Mouse (Mus musculus): ENCODE results near the gene Rapgef1.

Rapgef1 gene

GRCm38 (mm10) chr2:29672746-29673536, 53.4 kb downstream of the Rapgef1 start:
- DNase-seq (ENCODE audit: low read depth), result no peak

DNA sequence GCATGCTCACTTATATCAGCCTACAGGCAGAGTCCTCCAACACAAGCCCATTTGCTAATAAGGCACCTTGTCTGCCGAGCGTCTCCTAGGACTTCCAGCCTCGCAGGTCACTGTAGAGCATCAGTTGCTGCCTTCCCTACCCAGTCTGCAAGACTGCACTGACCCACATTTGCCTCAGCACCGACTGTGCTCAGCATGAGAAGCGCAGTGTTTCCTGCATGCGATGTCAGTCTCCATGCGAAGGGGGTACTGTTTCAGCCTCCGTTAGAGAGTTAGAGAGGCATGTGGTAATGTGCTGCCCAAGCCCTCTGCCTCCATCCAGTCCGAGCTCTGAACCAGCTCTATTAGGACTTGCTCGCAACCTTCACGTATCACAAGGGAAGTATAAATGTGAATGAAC, 54.6 kb downstream of the Rapgef1 start:
- DNase-seq (ENCODE audit: low read depth), result no peak

- no peak for DNase-seq (ENCODE audit: low read depth)
Measured at GRCm38 (mm10) chr2:29674545-29674944, 55.0 kb downstream of the Rapgef1 start.

DNA sequence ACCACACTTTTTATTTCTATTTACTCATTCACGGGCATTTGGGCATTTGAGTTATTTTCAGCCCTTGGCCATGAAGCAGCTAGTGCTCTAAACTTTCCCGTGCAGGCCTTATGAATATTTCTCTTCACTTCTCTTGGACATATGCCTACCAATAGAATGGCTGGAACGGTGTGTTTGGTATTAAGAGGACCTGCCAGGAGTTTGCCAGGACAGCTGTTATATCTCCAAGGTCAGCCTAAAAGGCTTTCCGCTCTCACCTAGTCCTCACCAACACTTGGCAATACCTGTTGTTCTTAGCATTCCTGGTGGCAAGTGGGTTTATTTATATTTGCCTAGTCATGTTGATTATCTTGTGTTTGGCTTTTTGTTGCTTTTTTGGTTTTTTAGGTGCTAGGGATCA, 56.3 kb downstream of the Rapgef1 start:
- DNase-seq (ENCODE audit: low read depth), result no peak

- DNase-seq (ENCODE audit: low read depth), result no peak
Measured at GRCm38 (mm10) chr2:29676513-29676912, 57.0 kb downstream of the Rapgef1 start.

GRCm38 (mm10) chr2:29677842-29678241, 58.3 kb downstream of the Rapgef1 start:
- DNase-seq (ENCODE audit: low read depth), result peak; percentile 32

DNA sequence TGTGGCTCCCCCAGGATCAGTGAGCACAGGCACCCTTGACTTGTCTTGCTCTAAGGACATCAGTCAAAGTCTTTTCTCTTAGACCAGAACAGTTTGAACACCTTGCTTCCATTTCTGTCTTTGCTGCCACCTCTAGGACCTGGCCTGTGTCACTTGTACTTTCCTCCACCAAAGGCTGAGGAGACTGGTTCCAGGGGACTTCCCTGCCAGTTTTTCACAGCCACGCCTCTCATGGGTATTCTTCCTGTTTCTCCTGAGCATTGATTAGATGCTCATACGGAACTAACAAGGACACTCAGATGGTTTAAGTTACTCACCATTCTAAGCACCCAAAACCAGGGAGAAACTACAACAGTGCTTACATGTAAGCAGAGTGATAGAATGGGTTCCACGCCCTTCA, 59.0 kb downstream of the Rapgef1 start:
- DNase-seq (ENCODE audit: low read depth), result no peak

GRCm38 (mm10) chr2:29679710-29680584, 60.4 kb downstream of the Rapgef1 start:
- no peak for DNase-seq (ENCODE audit: low read depth)

GRCm38 (mm10) chr2:29683261-29683999, 63.9 kb downstream of the Rapgef1 start:
- DNase-seq (ENCODE audit: low read depth), result no peak

DNA sequence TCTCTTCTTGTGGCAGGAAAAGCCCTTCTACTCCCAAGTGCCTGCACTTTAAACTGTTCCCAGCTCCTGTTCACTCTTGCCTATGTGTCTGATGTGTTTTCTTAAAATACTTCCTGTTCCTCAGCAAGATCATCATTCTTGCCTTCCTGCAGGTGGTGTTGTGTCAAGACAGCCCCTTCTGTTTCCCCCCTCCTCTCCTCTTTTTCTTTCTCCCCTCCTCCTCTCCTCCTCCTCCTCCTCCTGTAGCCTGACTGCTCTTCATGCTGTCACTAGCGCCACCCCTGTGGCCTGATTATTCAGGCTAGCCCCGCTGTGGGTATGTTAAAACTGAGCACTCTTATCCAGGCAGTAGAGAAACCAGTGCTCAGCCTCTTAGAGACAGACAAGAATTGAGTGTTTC, 65.0 kb downstream of the Rapgef1 start:
- DNase-seq (ENCODE audit: low read depth), result no peak

DNA sequence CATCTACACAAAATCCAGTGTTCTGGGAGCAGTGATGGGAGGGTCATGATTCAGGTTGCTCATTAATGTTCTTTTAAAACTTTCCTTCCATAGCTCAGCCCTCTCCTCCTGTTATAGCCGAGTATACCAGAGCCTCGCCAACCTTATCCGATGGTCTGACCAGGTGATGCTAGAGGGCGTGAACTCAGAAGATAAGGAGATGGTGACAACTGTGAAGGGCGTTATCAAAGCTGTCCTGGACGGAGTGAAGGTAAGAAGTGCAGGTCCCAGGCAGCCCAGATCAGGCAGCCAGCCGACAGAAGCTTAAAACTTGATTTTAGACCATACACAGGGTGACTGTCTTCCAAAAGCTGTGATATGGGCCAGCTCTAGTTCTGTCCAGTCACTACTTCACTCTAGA, 69.5 kb downstream of the Rapgef1 start:
- no peak for DNase-seq (ENCODE audit: low read depth)

DNA sequence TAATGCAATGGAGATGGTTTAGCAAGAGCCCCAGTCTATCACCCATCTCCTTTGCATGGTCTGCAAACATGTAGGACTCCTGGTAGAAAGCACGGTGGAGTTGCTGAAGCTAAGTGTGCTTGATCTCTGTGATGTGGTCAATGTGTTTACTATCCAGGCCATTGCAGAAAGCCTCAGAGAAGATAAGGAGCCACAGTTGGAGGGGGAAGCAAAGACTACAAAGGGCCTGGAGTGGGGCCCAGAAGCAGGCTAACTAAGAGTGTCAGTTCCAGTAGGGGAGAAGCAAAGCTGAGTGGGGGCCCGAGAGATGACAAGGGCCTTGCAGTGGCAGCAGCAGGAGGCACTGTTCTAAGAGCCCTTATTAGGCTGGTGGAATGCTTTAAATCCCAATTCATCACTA, 70.0 kb downstream of the Rapgef1 start:
- DNase-seq (ENCODE audit: low read depth), result no peak

- no peak for DNase-seq (ENCODE audit: low read depth)
Measured at GRCm38 (mm10) chr2:29691068-29691467, 71.5 kb downstream of the Rapgef1 start.

DNA sequence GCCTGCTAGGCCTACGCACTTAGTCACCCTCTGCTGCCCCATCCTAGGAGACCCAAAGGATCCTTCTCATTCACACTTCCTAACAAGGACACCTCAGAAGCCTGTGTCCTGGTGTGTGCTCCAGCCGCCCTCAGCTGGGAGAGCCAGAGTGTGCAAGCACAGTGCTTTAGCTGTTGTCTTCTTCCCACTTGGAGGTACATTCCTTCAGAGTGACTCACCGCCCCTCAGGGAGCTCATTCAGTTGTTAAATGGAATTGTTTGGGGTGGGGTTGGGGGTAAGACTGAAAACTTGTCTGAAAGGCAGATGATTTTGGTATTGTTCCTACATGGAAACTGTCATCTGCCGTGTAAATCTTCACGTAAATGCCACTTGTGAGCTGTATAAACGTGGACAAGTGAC, 72.0 kb downstream of the Rapgef1 start:
- DNase-seq (ENCODE audit: low read depth), result peak; percentile 92

DNA sequence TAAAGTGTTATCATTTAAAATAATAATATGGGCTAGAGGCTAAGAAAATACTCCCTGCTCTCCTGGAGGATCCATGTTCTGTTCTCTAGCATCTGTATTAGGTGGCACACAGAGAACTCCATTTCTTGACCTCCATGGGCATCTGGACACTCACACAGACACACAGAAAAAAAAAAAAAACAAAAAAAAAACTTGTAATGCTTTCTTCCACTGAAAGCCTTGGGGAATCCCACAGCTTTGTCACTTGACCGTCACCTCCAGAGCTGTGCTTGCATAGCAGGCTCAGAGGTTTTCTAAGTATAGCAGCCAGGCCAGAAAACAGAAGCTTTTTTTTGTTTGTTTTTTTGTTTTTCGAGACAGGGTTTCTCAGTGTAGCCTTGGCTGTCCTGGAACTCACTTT, 72.7 kb downstream of the Rapgef1 start:
- no peak for DNase-seq (ENCODE audit: low read depth)

GRCm38 (mm10) chr2:29696207-29696800, 76.8 kb downstream of the Rapgef1 start:
- no peak for DNase-seq (ENCODE audit: low read depth)

DNA sequence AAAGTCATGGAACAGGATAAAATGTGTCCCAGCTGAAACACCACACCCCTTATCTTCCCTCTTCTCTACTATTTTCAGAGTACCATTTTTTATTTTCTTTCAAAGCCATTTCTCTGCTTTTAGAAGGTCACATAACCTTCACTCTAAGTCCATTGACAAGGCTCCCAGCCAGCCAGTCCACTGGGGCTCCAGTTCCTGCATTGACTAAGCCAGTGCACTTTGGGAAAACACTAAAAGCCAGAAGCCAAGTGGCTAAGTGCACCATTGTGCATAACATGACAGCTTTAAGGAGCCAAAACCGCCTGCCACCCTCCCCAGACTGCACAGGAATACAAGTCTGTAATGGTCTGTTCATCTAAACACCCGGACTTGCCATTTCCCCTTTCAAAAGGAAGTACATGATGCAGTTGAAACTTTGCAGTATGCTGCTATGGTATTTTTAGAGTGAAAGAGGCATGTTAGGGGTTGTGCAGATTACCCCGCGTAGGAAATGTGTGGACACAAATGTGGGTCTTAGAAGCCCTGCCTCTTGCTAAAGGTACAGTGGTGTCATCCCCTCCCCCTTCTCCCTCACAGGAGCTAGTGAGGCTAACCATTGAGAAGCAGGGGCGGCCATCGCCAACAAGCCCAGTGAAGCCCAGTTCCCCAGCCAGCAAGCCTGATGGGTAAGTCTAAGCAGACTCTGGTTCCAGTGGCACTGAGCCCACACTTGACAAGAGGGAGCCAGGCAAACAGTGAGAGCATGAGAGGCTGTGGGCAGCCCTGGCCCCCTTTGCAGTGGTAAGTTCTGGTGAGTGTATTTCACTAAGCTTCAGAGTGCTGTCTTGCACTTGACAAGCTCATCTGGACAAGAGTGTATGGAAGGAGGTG, 79.1 kb downstream of the Rapgef1 start:
- DNase-seq (ENCODE audit: low read depth), result no peak

DNA sequence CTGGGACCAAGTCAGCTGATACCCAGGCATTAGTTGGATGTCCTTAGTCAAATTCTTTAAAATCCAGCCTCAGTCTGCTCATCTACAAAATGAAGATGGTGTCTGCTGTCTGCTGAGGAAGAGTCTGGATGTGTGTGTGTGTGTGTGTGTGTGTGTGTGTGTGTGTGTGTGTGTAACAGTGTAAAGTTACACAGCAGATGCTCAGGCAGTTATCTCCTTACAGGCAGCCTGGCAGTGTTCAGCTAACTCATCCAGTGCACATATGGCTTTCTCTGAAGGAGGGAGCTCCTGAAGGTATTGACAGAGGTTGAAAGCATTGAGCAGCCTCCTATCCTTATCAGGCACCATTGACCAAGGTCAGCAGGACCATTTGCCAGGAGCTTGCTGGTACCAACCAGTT, 81.4 kb downstream of the Rapgef1 start:
- DNase-seq (ENCODE audit: low read depth), result no peak

DNA sequence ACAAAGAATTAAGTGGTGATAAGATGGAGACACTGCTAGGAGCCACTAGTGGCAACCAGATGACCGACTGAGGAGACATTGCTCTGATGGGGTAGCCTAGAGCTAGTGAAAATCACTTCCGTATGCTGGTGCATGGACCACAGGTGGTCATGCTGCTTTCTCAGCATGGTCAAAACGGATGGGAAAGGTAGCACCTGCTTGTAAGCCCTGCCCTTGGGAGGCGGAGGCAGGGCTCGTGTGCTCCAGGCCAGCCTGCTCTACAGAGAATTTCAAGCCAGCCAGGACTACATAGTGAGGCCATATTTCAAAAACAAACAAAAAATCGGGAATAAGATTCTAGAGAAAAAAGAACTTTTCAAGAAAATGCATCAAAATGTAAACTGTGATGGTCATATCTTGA, 81.9 kb downstream of the Rapgef1 start:
- no peak for DNase-seq (ENCODE audit: low read depth)

GRCm38 (mm10) chr2:29702189-29702588, 82.7 kb downstream of the Rapgef1 start:
- no peak for DNase-seq (ENCODE audit: low read depth)

Measured in NIH3T3 (cell line).